Mouse (Mus musculus): ENCODE results near the gene Smim13. TPM values are rescaled to one million over a fixed set of nuclear protein-coding genes. Genes with fewer than 3 reads are reported as not detected.

Smim13 gene
- polyA plus RNA-seq, 1 experiment from 2014 or later: 27.2 TPM

DNA sequence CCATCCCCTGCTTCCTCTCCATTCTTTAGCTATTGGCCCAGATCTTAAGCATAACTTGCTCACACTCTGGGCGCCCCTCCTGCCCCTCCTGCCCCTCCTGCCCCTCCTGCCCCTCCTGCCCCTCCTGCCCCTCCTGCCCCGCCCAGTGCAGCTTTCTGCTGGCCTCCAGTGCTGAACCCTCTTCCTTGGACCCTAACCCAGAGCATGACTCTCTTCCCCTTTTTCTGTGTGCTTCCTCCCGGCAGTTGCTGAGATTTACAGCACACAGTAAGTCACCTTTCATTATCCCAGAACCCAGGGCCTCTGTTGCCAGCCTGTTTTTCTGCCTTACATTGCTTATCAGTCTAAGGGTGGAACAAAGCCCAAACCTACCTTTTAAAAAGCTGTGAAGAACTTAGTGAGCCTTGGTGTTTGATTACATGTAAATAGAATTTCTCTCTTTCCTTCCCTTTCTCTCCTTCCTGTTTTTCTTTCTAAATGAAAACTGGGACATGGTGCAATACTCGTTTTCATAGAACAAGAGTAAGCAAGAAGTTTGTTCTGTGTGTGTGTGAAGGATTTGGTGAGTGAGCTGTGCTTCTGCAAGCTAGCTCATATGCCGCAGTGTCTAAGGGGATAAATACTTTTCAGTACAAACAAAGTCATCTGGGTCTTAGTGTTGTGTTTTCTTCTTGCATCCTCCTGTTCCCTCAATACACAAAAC lies 13.8 kb downstream of the Smim13 start:
- no peak overlapping the region for H3K27ac ChIP-seq (ENCODE audit: low read length)
- no peaks in the 10 kb centered on the region for H3K27me3 ChIP-seq (ENCODE audit: control insufficient read depth, insufficient read depth, low read depth, low read length)
- no peak overlapping the region for H3K4me2 ChIP-seq (ENCODE audit: low read length)
- H3K36me3 ChIP-seq (ENCODE audit: control insufficient read depth, insufficient read depth, low read length): no peaks in the 10 kb centered on the region
- H3K4me1 ChIP-seq (ENCODE audit: control insufficient read depth, insufficient read depth, low read length): no peaks in the 10 kb centered on the region
- no peak for ATAC-seq
- H3K4me3 ChIP-seq (ENCODE audit: low read depth, low read length): no peak overlapping the region
- 90% methylated on average over 5 of the region's 5 CpGs for WGBS
- H3K9me3 ChIP-seq (replicated peaks; ENCODE audit: control insufficient read depth, low read length, poor library complexity, severe bottlenecking): no peaks in the 10 kb centered on the region
- no peak overlapping the region for H3K9ac ChIP-seq (ENCODE audit: low read depth, low read length)

DNA sequence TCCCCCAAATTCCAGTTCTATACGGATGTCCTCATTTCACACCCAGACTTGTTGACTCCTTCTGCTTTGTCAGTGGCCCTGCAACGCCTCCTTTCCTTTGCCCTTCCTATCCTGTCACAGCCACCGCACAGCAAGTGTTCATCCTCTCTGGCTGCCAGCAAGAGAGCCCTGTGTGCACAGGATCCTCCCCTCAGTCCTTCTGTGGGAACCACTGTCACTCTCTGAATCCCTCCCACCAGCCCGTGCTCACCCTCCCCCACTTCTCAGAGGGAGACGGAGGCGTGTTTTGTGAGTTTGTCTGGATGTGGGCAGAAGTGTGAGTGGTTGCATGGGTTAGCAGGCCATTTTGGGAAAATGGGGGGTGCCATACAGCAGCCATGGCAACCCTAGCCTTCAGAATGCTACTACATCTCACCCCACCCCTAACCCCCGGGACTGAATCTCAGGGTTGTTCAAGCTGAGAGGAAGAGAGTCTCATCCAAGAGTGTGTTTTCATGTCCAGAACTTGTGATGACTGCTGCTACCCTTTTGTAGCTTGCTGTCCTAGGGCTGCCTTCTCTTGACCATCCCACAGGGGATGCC lies 18.3 kb downstream of the Smim13 start:
- H3K4me1 ChIP-seq (ENCODE audit: control insufficient read depth, insufficient read depth, low read length): no peaks in the 10 kb centered on the region
- H3K4me2 ChIP-seq (ENCODE audit: low read length): no peak overlapping the region
- no peak overlapping the region for H3K9ac ChIP-seq (ENCODE audit: low read depth, low read length)
- H3K9me3 ChIP-seq (replicated peaks; ENCODE audit: control insufficient read depth, low read length, poor library complexity, severe bottlenecking): no peaks in the 10 kb centered on the region
- no peaks in the 10 kb centered on the region for H3K27me3 ChIP-seq (ENCODE audit: control insufficient read depth, insufficient read depth, low read depth, low read length)
- H3K36me3 ChIP-seq (ENCODE audit: control insufficient read depth, insufficient read depth, low read length): no peaks in the 10 kb centered on the region
- no peak for ATAC-seq
- WGBS: 19% methylated on average over 7 of the region's 7 CpGs
- H3K27ac ChIP-seq (ENCODE audit: low read length): no peak overlapping the region
- no peak overlapping the region for H3K4me3 ChIP-seq (ENCODE audit: low read depth, low read length)

DNA sequence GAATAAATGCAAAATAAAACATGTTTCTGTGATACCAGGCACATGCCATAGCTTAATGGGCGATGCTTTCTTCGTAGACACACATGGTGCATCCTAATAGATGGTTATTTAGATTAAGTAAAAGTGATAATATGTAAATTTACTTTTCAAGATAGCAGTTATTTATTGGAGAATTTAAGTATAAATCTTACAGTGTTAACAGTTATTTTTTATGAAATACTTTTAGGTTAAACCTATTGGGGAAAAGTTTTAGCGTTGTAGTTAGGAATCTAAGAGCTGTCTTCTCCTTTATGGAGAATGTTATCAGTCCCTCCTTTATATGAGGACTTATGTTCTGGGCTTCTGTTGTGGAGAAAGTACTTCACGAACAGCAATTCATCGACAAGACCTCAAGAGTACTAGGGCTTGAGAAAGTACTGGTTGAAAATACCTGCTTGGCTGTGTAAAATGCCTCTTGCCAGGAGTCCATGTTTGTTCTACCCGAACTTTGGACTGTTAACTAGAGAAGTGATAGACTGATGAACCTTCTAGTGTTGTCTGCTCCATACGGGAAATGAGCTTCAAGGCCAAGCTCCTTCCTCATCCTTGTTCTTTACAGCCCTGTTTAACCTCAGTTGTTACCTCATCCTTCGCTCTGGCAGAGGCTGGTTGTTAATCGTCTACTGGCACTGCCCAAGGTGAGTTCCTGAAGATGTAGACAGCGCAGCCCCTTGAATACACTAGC lies 24.4 kb downstream of the Smim13 start, which contains the start of gene Gm17364:
Gene Gm17364 (minus strand): TSS at position 51 of the 724 bp plus-strand sequence.
- Histone ChIP-seq H3K27me3 (ENCODE audit: control insufficient read depth, insufficient read depth, low read depth, low read length) (no peaks in the 10 kb centered on the region), H3K27ac (ENCODE audit: low read length) (no peak within 1 kb of the TSS), H3K9ac (ENCODE audit: low read depth, low read length) (no peak within 1 kb of the TSS), H3K4me1 (ENCODE audit: control insufficient read depth, insufficient read depth, low read length) (no peaks in the 10 kb centered on the region), H3K9me3 (replicated peaks; ENCODE audit: control insufficient read depth, low read length, poor library complexity, severe bottlenecking) (0 out of 2 replicates have a peak, but pooled peaks cover 2% of the 10 kb centered on the region), H3K4me3 (ENCODE audit: low read depth, low read length) (no peak within 1 kb of the TSS), H3K4me2 (ENCODE audit: low read length) (no peak within 1 kb of the TSS), H3K36me3 (ENCODE audit: control insufficient read depth, insufficient read depth, low read length) (no peaks in the 10 kb centered on the region; the same call in 1 of the 2 replicates)
- WGBS: 96% methylated on average over 10 of the region's 10 CpGs
- ATAC-seq: no peak

DNA sequence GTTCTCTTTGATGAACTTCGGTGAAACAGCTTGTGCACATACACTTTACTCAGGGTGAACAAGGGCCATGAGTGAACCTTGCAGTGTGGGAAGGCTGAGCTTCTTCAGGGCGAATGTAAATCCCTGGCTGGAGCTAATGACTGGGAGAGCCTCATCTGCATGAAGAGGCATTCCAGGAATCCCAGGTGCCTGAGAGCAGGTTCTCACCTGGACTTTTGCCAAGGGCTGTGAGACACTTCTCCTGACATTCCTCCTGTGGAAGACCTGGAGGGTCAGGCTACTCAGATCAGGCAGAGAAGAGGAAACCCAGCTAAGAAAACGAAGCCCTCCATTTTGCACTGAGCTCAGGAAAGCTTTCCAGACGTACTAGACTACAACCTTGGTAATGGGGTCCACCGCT lies 31.1 kb downstream of the Smim13 start:
- no peak overlapping the region for H3K4me2 ChIP-seq (ENCODE audit: low read length)
- H3K9ac ChIP-seq (ENCODE audit: low read depth, low read length): no peak overlapping the region
- no peak overlapping the region for H3K4me3 ChIP-seq (ENCODE audit: low read depth, low read length)
- 79% methylated on average over 5 of the region's 5 CpGs for WGBS
- no peak for ATAC-seq
- H3K36me3 ChIP-seq (ENCODE audit: control insufficient read depth, insufficient read depth, low read length): no peaks in the 10 kb centered on the region
- no peaks in the 10 kb centered on the region for H3K27me3 ChIP-seq (ENCODE audit: control insufficient read depth, insufficient read depth, low read depth, low read length)
- no peak overlapping the region for H3K27ac ChIP-seq (ENCODE audit: low read length)
- H3K4me1 ChIP-seq (ENCODE audit: control insufficient read depth, insufficient read depth, low read length): no peaks in the 10 kb centered on the region
- 0 out of 2 replicates have a peak, but pooled peaks cover 2% of the 10 kb centered on the region for H3K9me3 ChIP-seq (replicated peaks; ENCODE audit: control insufficient read depth, low read length, poor library complexity, severe bottlenecking)

DNA sequence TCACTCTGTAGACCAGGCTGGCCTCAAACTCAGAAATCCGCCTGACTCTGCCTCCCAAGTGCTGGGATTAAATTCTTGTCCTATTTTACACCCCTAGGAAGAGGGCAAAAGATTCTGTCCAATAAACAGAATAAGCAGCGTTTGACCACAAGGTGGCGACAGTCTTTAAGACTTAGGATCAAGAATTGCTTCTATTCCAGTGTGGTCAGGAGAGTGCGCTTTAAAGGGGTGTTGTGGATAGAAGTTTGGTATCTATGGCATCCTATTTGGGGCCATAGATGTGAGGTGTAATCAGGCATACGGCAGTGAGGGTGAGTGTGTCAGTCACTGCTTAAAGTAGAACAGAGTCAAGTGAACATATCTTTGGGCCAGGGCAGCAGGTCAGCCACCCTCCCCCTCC lies 33.6 kb downstream of the Smim13 start:
- Histone ChIP-seq H3K9ac (ENCODE audit: low read depth, low read length) (no peak overlapping the region), H3K4me1 (ENCODE audit: control insufficient read depth, insufficient read depth, low read length) (no peaks in the 10 kb centered on the region), H3K27ac (ENCODE audit: low read length) (no peak overlapping the region), H3K36me3 (ENCODE audit: control insufficient read depth, insufficient read depth, low read length) (no peaks in the 10 kb centered on the region), H3K9me3 (replicated peaks; ENCODE audit: control insufficient read depth, low read length, poor library complexity, severe bottlenecking) (no peaks in the 10 kb centered on the region), H3K4me2 (ENCODE audit: low read length) (no peak overlapping the region), H3K27me3 (ENCODE audit: control insufficient read depth, insufficient read depth, low read depth, low read length) (no peaks in the 10 kb centered on the region), H3K4me3 (ENCODE audit: low read depth, low read length) (no peak overlapping the region)
- 30% methylated on average over 5 of the region's 5 CpGs for WGBS
- no peak for ATAC-seq

DNA sequence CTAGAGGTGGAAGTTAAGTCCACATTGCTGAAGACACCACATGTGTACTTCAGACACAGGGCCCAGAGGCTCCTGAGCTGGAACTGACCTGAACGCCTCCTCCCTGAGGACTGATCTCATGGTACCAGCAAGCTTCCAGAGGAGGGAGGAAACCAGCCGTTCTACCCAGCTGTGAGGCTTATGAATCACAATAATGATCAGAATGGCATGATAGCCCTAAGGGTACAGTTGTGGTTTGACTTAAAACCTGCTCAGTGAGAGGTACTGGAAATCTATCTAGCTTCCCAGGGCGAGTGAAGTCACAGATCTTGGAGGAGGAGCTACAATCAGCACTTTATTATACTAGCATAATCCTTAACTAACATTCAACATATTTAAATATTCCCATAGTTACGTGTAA lies 35.8 kb downstream of the Smim13 start:
- WGBS: 78% methylated on average over 4 of the region's 4 CpGs
- H3K27ac ChIP-seq (ENCODE audit: low read length): no peak overlapping the region
- no peak for ATAC-seq
- H3K4me3 ChIP-seq (ENCODE audit: low read depth, low read length): no peak overlapping the region
- no peak overlapping the region for H3K9ac ChIP-seq (ENCODE audit: low read depth, low read length)
- no peaks in the 10 kb centered on the region for H3K4me1 ChIP-seq (ENCODE audit: control insufficient read depth, insufficient read depth, low read length)
- no peaks in the 10 kb centered on the region for H3K27me3 ChIP-seq (ENCODE audit: control insufficient read depth, insufficient read depth, low read depth, low read length)
- no peak overlapping the region for H3K4me2 ChIP-seq (ENCODE audit: low read length)
- H3K36me3 ChIP-seq (ENCODE audit: control insufficient read depth, insufficient read depth, low read length): no peaks in the 10 kb centered on the region
- no peaks in the 10 kb centered on the region for H3K9me3 ChIP-seq (replicated peaks; ENCODE audit: control insufficient read depth, low read length, poor library complexity, severe bottlenecking)

DNA sequence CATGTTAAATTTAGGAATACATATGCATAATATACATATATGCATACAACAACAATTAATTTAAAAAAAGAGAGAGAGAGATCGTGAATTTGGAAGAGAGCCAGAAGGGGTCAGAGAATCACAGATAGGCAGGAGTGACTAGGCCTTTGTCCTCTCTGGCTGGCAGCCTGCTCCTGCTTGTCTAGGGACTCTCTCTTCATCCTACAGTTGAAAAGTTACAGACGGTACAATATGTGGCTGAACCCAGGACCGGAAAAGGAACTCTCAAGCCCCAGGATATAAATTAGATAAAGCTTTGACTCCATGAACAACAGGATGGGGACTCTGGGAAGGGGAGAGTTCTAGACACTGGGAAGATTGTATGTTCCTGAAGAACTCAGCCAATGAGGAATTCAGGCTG lies 36.6 kb downstream of the Smim13 start:
- Histone ChIP-seq H3K27me3 (ENCODE audit: control insufficient read depth, insufficient read depth, low read depth, low read length) (no peaks in the 10 kb centered on the region), H3K4me2 (ENCODE audit: low read length) (no peak overlapping the region), H3K4me3 (ENCODE audit: low read depth, low read length) (no peak overlapping the region), H3K27ac (ENCODE audit: low read length) (no peak overlapping the region), H3K36me3 (ENCODE audit: control insufficient read depth, insufficient read depth, low read length) (no peaks in the 10 kb centered on the region), H3K9me3 (replicated peaks; ENCODE audit: control insufficient read depth, low read length, poor library complexity, severe bottlenecking) (0 out of 2 replicates have a peak, but pooled peaks cover under 1% of the 10 kb centered on the region), H3K9ac (ENCODE audit: low read depth, low read length) (no peak overlapping the region), H3K4me1 (ENCODE audit: control insufficient read depth, insufficient read depth, low read length) (no peaks in the 10 kb centered on the region)
- no peak for ATAC-seq
- 76% methylated on average over 3 of the region's 3 CpGs for WGBS

DNA sequence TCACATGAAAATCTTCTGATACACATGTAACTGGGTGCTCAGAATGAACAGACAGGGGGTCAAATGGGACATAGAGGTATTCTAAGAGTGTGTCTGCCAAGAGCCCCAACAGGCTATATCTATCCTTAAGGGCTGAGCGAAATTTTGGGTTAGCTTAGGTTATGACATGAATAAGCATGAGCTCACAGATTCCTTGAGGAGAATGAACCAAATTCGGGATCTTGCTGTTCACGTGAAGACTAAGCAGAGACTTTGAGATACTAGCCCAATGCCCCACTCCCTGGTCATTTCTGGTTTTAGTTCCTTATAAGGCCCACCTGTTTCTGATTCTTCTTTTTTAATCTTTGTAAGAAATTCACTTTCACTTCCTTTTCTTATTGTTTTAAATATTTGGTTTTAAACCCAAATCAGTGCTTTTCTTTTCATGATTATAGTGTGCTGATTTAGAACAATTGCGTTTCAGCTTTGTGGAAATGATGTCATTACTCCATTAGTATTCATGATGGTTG lies 41.9 kb downstream of the Smim13 start:
- H3K4me3 ChIP-seq (ENCODE audit: low read depth, low read length): no peak overlapping the region
- H3K9ac ChIP-seq (ENCODE audit: low read depth, low read length): no peak overlapping the region
- H3K27ac ChIP-seq (ENCODE audit: low read length): no peak overlapping the region
- 0 out of 2 replicates have a peak, but pooled peaks cover 4% of the 10 kb centered on the region for H3K9me3 ChIP-seq (replicated peaks; ENCODE audit: control insufficient read depth, low read length, poor library complexity, severe bottlenecking)
- H3K36me3 ChIP-seq (ENCODE audit: control insufficient read depth, insufficient read depth, low read length): no peaks in the 10 kb centered on the region
- H3K4me2 ChIP-seq (ENCODE audit: low read length): no peak overlapping the region
- no peaks in the 10 kb centered on the region for H3K4me1 ChIP-seq (ENCODE audit: control insufficient read depth, insufficient read depth, low read length)
- no peaks in the 10 kb centered on the region for H3K27me3 ChIP-seq (ENCODE audit: control insufficient read depth, insufficient read depth, low read depth, low read length)
- 89% methylated on average over 4 of the region's 4 CpGs for WGBS
- no peak for ATAC-seq

DNA sequence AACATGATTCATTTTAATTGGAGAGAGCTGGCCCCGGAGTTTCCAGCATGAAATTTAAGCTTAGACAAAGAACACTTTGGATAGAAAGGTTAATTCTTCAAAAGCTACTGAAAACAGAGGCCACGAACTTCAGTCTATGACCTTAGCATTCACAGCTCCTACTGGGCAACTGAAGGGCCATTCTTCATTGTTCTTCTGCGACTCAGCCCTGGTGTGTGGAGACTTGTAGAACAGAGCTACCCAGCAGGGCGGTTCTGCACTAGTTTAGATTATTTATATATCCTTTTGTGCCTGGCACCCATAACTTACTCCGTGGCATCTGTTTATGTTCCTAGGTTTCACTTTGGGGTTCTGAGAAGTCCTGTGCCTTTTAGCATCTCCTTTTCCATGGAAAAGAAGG lies 44.0 kb downstream of the Smim13 start:
- Histone ChIP-seq H3K9ac (ENCODE audit: low read depth, low read length) (no peak overlapping the region), H3K4me3 (ENCODE audit: low read depth, low read length) (no peak overlapping the region), H3K27me3 (ENCODE audit: control insufficient read depth, insufficient read depth, low read depth, low read length) (no peaks in the 10 kb centered on the region), H3K36me3 (ENCODE audit: control insufficient read depth, insufficient read depth, low read length) (no peaks in the 10 kb centered on the region), H3K4me2 (ENCODE audit: low read length) (no peak overlapping the region), H3K9me3 (replicated peaks; ENCODE audit: control insufficient read depth, low read length, poor library complexity, severe bottlenecking) (0 out of 2 replicates have a peak, but pooled peaks cover 4% of the 10 kb centered on the region), H3K4me1 (ENCODE audit: control insufficient read depth, insufficient read depth, low read length) (no peaks in the 10 kb centered on the region), H3K27ac (ENCODE audit: low read length) (no peak overlapping the region)
- no peak for ATAC-seq
- whole genome bisulfite sequencing: 54% methylated on average over 5 of the region's 5 CpGs
